Mouse (Mus musculus) CD4-positive helper T cell, adult 2 months (primary cell): Measurements from ENCODE around the gene Coro2b.

Source experiments
- DNase-seq: peaks from one replicate; pipeline ENCODE4 v3.0.0-alpha.2; 2012; ENCODE audit warnings: low read depth, missing footprints, low spot score

Coro2b gene

DNA sequence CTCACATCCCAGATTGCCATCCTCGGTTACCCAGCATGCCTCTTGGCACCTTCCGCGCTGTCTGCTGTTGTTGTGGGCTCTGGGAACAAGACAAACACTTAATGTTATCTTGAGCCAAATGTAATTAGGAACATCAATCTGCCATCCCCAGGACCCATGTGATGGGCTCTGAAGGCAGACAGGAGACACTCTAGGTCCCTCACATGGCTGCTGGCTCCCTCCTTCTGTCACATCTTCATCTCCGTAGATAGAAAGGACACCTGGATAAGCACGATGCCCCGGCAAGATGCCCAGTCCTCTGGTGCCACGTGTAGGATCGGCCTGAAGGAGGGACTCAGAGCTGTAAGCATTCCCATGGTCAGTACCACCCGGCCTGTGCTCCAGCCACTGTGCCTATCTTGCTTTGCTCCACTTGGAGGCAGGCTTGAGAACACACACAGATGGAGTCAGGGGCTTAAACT is 2.4 kb upstream of the Coro2b start:
- DNase-seq = no peak

DNA sequence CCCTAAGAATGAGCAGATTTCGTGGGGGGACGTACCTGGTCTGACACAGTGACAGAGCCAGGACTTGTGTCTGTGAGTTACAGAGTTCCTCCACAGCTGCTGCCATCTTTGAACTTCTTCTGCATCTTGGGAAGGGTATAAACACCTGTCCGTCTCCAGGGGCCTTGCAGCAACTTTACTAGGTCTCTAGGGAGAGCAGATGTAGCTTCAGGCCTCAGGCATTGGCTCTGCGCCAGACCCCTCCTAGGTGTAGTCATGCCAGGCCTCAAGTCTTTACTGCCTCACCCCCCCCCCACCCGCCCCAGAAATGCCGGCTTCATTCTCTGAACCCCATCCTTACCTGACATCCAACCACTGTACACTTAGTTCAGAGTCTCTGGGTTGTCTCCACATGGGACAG is 1.1 kb upstream of the Coro2b start:
- DNase-seq = no peak

DNA sequence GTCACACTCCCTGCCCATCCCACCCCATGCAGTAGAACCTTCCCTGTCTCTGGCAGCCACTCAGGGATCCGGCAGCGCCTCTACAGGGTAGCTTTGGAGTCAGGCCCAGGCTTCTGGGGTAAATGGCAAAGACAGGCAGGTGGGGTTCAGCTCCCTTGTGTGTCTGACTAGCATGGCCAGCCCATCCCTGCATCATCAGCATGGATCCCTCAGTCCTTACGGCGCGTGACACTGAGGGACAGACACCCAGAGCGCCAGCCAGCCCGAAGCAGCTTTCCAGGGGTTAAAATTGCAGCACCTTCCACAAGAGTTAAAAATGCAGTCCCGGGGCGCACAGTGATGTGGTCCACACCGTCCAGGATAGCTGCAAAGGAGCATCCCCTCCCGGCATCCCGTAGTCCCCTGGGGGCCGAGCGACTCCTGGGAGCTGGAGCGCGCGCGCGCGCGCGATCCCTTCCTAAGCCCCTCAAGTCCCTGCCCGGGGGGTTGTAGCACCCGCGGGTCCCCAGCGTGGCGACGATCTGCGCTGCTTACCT is 657 bp downstream of the Coro2b start:
- no peak for DNase-seq

DNA sequence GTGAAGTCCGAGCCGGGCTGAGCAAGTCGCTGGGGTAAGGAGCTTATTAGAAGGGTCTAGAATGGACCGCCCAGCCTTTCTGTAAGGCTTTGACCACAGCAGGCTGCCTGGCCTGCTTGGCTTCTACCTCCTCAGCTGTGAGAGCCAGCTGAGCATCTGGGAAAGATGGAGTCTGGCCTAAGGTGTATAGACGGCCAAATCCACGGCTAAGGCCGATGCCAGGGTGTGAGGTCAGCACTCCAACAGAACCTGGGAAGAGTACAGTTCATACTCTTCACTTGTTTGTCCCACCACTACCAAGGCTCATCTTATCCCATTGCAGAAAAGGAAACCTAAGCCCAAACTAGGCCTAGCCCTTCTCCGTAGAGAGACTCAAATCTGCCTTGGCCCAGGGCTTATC is 1.3 kb downstream of the Coro2b start:
- DNase-seq = no peak

DNA sequence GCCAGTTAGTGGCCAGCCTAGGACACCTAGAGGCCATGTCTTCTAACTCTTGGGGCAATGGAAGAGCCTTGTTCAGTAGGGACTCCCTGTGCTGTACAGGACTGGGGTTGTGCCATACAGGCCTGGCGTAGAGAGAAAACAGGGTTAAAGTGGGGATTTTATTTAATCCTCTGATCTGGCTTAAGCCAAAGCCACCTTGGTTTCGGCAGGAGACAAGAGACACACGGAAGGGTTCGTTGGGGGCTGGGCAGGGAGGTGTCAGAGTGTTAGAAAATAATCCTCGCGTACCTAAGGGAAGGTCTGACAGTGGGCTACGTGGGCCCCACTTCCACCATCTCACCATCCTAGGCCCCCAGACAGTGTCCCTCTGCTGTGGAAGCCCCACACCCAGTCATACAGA is 2.2 kb downstream of the Coro2b start:
- DNase-seq = no peak

- no peak for DNase-seq
Measured at GRCm38 (mm10) chr9:62534158-62534557, 2.7 kb downstream of the Coro2b start.

- no peak for DNase-seq
Measured at GRCm38 (mm10) chr9:62532876-62533275, 4.0 kb downstream of the Coro2b start.

- DNase-seq = no peak
Measured at GRCm38 (mm10) chr9:62531459-62532275, 5.2 kb downstream of the Coro2b start.

DNA sequence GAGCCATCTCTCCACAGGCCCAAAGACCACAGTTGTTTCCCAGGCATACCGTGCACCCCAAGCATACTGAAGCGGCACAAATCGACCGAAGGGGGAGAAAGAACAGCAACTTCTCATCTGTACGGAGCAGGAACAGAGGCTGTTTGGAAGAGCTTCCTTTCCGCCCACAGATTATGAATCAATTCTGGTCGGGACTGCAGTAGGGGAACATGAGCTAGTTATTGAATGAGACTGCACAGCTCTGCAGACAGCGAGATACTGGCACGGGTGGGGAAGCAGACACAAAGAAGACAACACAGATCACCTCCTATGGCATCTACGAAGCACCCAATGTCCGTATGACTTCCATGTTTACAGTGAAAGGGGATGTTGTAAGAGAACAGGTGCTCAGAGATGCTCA is 8.3 kb downstream of the Coro2b start:
- no peak for DNase-seq

- no peak for DNase-seq
Measured at GRCm38 (mm10) chr9:62526858-62527257, 10.0 kb downstream of the Coro2b start.

- no peak for DNase-seq
Measured at GRCm38 (mm10) chr9:62526451-62526850, 10.4 kb downstream of the Coro2b start.

DNA sequence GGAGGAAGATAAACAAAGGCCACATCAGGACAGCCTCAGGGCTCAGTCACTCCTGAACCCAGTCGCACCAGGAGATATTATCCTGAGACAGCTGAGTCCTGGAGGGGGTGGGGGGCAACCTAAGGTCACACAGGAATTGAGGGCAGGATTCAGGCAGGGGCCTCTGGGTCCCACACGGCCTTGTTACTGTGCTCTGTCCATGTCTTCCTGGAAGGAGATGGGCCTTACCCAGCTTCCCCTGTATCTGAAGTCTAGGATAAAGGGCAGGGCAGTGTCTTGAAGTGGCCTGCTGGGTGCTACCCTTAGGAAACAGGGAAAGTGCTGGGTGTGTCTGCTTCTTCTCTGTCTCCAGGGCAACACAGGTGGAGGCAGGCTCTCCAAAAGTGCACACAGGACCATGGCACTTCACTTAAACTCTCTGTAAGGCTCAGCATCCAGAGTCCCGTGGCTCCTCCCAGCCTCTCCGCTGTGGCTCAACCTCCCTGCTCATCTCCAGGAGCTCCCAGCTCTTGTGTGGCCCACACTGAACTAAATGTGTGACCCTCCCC is 12.0 kb downstream of the Coro2b start:
- no peak for DNase-seq

DNA sequence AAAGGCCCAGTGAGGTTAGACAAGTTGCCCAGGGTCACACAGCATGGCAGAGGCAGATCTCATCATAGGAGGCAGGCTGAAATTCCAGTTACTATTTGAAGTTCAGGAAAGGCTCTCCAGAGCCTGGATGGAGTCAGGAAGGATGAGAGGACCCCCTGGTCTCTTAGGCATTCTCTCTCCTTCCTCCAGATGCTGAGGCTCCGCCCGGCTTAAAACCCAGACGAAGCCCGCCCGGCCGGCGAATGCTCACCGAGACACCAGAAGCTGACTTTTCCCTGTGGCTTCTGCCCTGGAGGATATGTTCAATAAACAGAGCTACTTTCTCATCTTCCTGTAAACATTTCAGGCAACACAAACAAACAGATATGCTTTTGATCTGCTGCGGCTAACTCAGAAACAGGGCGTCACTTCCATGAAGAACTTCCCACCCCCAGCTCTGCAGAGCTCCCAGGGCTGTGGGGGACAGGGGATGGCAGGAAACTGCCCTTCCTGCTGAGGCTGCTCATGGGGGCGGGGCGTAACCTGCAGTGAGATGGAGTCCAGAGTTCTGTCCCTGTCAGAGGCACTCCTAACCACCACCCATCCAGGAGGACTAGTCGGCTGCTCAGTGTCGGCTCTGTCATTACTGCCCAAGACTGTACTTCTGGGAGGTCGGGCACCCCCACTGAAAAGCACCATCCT is 13.9 kb downstream of the Coro2b start:
- no peak for DNase-seq

GRCm38 (mm10) chr9:62522211-62522610 is 14.6 kb downstream of the Coro2b start:
- no peak for DNase-seq

DNA sequence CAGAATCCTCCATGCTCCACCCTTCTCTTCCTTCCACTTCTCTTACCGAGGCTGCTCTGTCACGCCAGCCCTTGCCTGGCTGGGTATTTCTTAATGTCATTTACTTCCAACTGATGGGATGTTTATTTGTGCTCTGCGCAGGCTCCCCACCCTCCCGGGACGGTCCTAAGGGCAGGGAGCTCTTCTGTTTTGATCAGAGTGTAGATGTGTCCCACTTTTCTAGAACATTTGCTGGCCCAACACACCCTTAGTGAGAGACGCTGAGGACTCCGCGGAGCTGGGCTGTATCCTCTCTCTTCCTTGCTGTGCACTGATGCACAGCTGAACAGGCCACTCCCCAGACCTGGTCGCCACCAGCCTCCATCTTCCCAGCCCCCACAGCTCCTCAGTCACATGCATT is 15.3 kb downstream of the Coro2b start:
- no peak for DNase-seq

DNA sequence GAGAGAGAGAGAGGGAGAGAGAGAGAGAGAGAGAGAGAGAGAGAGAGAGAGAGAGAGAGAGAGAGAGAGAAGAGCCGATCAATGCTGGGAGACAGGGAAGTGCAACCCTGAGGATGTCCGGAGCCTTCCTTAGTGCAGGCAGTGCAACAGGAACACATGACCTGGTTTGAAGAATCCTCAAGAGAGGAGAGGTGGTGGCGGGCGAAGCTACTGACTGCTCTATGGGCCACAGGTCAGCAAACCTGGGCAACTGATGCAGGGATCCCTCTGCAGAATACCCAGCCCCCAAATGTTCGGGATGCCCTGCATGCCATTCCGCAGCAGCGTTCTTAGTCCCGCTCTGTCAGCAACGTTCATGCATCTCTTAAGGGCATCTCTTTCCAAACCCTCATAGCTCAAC is 15.9 kb downstream of the Coro2b start:
- no peak for DNase-seq

GRCm38 (mm10) chr9:62519787-62520503 is 16.9 kb downstream of the Coro2b start:
- no peak for DNase-seq

DNA sequence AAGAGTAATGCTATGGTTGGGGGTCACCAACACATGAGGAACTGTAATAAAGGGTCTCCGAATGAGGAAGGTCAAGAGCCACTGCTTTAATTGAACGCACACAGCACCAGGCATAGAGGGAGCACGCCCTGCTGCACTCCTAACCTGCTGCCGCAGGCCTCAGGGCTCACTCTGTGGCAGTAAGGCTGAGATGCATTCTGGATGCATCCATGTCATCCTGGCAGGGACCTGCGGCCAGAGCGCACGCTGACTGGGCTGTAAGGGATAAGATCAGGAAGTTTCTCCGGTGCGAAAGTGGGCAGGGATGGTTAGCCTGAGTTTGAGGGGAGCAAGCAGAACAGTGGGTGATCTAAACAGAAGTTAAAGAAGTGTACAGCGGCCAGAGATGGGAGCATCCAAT is 17.5 kb downstream of the Coro2b start:
- no peak for DNase-seq

- no peak for DNase-seq
Measured at GRCm38 (mm10) chr9:62518572-62518971, 18.3 kb downstream of the Coro2b start.

DNA sequence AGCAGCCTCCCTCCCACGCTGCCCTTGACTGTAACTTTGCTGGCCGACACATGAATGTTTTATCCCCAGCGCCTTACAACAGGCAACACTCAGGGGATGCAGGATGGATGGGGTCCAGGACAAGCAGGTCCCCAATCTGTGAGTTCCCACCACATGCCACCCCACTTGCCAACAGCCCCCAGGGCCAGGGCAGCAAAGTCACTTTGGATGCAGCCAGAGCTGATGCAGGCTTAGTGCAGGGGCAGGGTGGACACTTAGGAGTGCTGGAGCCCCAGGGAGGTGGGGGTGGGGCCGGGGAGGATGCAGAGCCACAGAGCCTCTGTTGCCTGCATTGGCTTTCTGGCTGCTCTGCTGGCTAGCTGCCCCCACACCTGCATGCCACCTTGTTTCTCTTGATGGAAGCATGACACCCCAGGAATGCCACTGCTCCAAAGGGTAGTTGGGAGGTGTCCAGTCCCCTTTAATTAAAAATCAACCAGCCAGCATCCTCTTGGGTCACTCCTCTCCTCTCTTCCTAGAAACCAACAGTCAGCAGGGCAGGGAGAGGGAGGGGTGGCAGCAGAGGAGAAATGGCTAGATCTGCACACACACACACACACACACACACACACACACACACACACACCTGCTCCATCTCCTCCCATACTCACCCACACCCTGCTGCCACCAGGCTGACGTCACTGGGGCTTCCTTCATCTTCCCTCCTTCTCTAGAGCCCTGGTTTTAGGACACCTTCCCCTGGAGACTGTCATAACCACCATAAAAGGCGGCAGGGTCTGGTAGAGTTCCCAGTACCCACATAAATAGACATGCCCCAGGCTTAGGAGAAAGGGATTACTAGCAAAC is 19.5 kb downstream of the Coro2b start:
- no peak for DNase-seq

- no peak for DNase-seq
Measured at GRCm38 (mm10) chr9:62515138-62515537, 21.7 kb downstream of the Coro2b start.
